Mouse (Mus musculus): ENCODE measurements around the gene Slc5a10. TPM values are rescaled to one million over a fixed set of nuclear protein-coding genes. Genes with fewer than 3 reads are reported as not detected.
A peak's percentile ranks its signal among the peaks of the same experiment; 100 is the strongest.

Slc5a10 gene
- polyA plus RNA-seq, 1 experiment from 2014 or later, result not detected

GRCm38 (mm10) chr11:61671781-61672383 lies 48.7 kb downstream of the Slc5a10 start:
- Histone ChIP-seq H3K27me3 (replicated peaks; ENCODE audit: control insufficient read depth, insufficient read depth, low read length) (no peaks in the 10 kb centered on the region), H3K9me3 (ENCODE audit: control insufficient read depth, low read length) (no peaks in the 10 kb centered on the region), H3K4me3 (ENCODE audit: low read depth, low read length) (no peak overlapping the region), H3K27ac (ENCODE audit: low read depth) (no peak overlapping the region), H3K4me2 (ENCODE audit: low read length) (peak overlapping the region; percentile 20; the same call in 1 of the 2 replicates), H3K36me3 (ENCODE audit: control insufficient read depth, insufficient read depth, low read length) (no peaks in the 10 kb centered on the region), H3K4me1 (replicated peaks; ENCODE audit: control insufficient read depth, insufficient read depth, low read length) (peaks cover 29% of the 10 kb centered on the region), H3K9ac (ENCODE audit: low read length) (0 out of 2 replicates have a peak overlapping the region, but pooled peaks have one; percentile 20)
- no peak for DNase-seq (ENCODE audit: low spot score)
- ATAC-seq (replicated peaks; ENCODE audit: low FRiP score, low TSS enrichment, low read depth), result 0 out of 2 replicates have a peak, but pooled peaks have one; percentile 3
- 47% methylated on average over 19 of the region's 19 CpGs for WGBS

- Histone ChIP-seq H3K27ac (ENCODE audit: low read depth) (no peak overlapping the region), H3K4me3 (ENCODE audit: low read depth, low read length) (no peak overlapping the region), H3K4me1 (replicated peaks; ENCODE audit: control insufficient read depth, insufficient read depth, low read length) (peaks cover 20% of the 10 kb centered on the region), H3K4me2 (ENCODE audit: low read length) (no peak overlapping the region), H3K9ac (ENCODE audit: low read length) (no peak overlapping the region), H3K27me3 (replicated peaks; ENCODE audit: control insufficient read depth, insufficient read depth, low read length) (no peaks in the 10 kb centered on the region), H3K36me3 (ENCODE audit: control insufficient read depth, insufficient read depth, low read length) (no peaks in the 10 kb centered on the region), H3K9me3 (ENCODE audit: control insufficient read depth, low read length) (no peaks in the 10 kb centered on the region)
- ATAC-seq (replicated peaks; ENCODE audit: low FRiP score, low TSS enrichment, low read depth) (no peak), DNase-seq (ENCODE audit: low spot score) (no peak)
- 62% methylated on average over 14 of the region's 14 CpGs for WGBS
Observed at GRCm38 (mm10) chr11:61669492-61670490, 50.8 kb downstream of the Slc5a10 start.

- Histone ChIP-seq H3K4me3 (ENCODE audit: low read depth, low read length) (no peak overlapping the region), H3K9me3 (ENCODE audit: control insufficient read depth, low read length) (no peaks in the 10 kb centered on the region), H3K9ac (ENCODE audit: low read length) (no peak overlapping the region), H3K4me2 (ENCODE audit: low read length) (no peak overlapping the region), H3K36me3 (ENCODE audit: control insufficient read depth, insufficient read depth, low read length) (no peaks in the 10 kb centered on the region), H3K4me1 (replicated peaks; ENCODE audit: control insufficient read depth, insufficient read depth, low read length) (peaks cover 12% of the 10 kb centered on the region), H3K27me3 (replicated peaks; ENCODE audit: control insufficient read depth, insufficient read depth, low read length) (no peaks in the 10 kb centered on the region), H3K27ac (ENCODE audit: low read depth) (no peak overlapping the region)
- DNase-seq (ENCODE audit: low spot score), result no peak
- WGBS, result 81% methylated on average over 5 of the region's 5 CpGs
- ATAC-seq (replicated peaks; ENCODE audit: low FRiP score, low TSS enrichment, low read depth), result no peak
Observed at GRCm38 (mm10) chr11:61667782-61668181, 52.8 kb downstream of the Slc5a10 start.

- no peak overlapping the region for H3K9ac ChIP-seq (ENCODE audit: low read length)
- peaks cover 12% of the 10 kb centered on the region for H3K4me1 ChIP-seq (replicated peaks; ENCODE audit: control insufficient read depth, insufficient read depth, low read length)
- no peaks in the 10 kb centered on the region for H3K27me3 ChIP-seq (replicated peaks; ENCODE audit: control insufficient read depth, insufficient read depth, low read length)
- ATAC-seq (replicated peaks; ENCODE audit: low FRiP score, low TSS enrichment, low read depth), result no peak
- WGBS, result 77% methylated on average over 5 of the region's 5 CpGs
- no peaks in the 10 kb centered on the region for H3K9me3 ChIP-seq (ENCODE audit: control insufficient read depth, low read length)
- H3K4me2 ChIP-seq (ENCODE audit: low read length), result no peak overlapping the region
- no peak for DNase-seq (ENCODE audit: low spot score)
- no peak overlapping the region for H3K27ac ChIP-seq (ENCODE audit: low read depth)
- H3K36me3 ChIP-seq (ENCODE audit: control insufficient read depth, insufficient read depth, low read length), result no peaks in the 10 kb centered on the region
- H3K4me3 ChIP-seq (ENCODE audit: low read depth, low read length), result no peak overlapping the region
Observed at GRCm38 (mm10) chr11:61667248-61667647, 53.4 kb downstream of the Slc5a10 start.

GRCm38 (mm10) chr11:61665991-61666799 lies 54.4 kb downstream of the Slc5a10 start:
- H3K4me3 ChIP-seq (ENCODE audit: low read depth, low read length), result no peak overlapping the region
- no peaks in the 10 kb centered on the region for H3K36me3 ChIP-seq (ENCODE audit: control insufficient read depth, insufficient read depth, low read length)
- 41% methylated on average over 7 of the region's 7 CpGs for WGBS
- H3K27ac ChIP-seq (ENCODE audit: low read depth), result no peak overlapping the region
- H3K9ac ChIP-seq (ENCODE audit: low read length), result no peak overlapping the region
- H3K27me3 ChIP-seq (replicated peaks; ENCODE audit: control insufficient read depth, insufficient read depth, low read length), result no peaks in the 10 kb centered on the region
- H3K9me3 ChIP-seq (ENCODE audit: control insufficient read depth, low read length), result no peaks in the 10 kb centered on the region
- peaks cover 5% of the 10 kb centered on the region; the same call in 1 of the 2 replicates for H3K4me1 ChIP-seq (replicated peaks; ENCODE audit: control insufficient read depth, insufficient read depth, low read length)
- DNase-seq (ENCODE audit: low spot score) (peak; percentile 74), ATAC-seq (replicated peaks; ENCODE audit: low FRiP score, low TSS enrichment, low read depth) (no peak)
- no peak overlapping the region for H3K4me2 ChIP-seq (ENCODE audit: low read length)

GRCm38 (mm10) chr11:61665401-61665800 lies 55.2 kb downstream of the Slc5a10 start:
- Histone ChIP-seq H3K27ac (ENCODE audit: low read depth) (no peak overlapping the region), H3K4me1 (replicated peaks; ENCODE audit: control insufficient read depth, insufficient read depth, low read length) (peaks cover 5% of the 10 kb centered on the region; the same call in 1 of the 2 replicates), H3K9ac (ENCODE audit: low read length) (no peak overlapping the region), H3K9me3 (ENCODE audit: control insufficient read depth, low read length) (no peaks in the 10 kb centered on the region), H3K36me3 (ENCODE audit: control insufficient read depth, insufficient read depth, low read length) (no peaks in the 10 kb centered on the region), H3K27me3 (replicated peaks; ENCODE audit: control insufficient read depth, insufficient read depth, low read length) (no peaks in the 10 kb centered on the region), H3K4me2 (ENCODE audit: low read length) (no peak overlapping the region), H3K4me3 (ENCODE audit: low read depth, low read length) (no peak overlapping the region)
- ATAC-seq (replicated peaks; ENCODE audit: low FRiP score, low TSS enrichment, low read depth) (no peak), DNase-seq (ENCODE audit: low spot score) (no peak)
- WGBS, result 86% methylated on average over 4 of the region's 4 CpGs

- 96% methylated on average over 5 of the region's 5 CpGs for WGBS
- no peaks in the 10 kb centered on the region for H3K9me3 ChIP-seq (ENCODE audit: control insufficient read depth, low read length)
- H3K4me2 ChIP-seq (ENCODE audit: low read length), result no peak overlapping the region
- H3K9ac ChIP-seq (ENCODE audit: low read length), result no peak overlapping the region
- no peaks in the 10 kb centered on the region for H3K4me1 ChIP-seq (replicated peaks; ENCODE audit: control insufficient read depth, insufficient read depth, low read length)
- DNase-seq (ENCODE audit: low spot score), result no peak
- ATAC-seq (replicated peaks; ENCODE audit: low FRiP score, low TSS enrichment, low read depth), result no peak
- H3K27ac ChIP-seq (ENCODE audit: low read depth), result no peak overlapping the region
- no peaks in the 10 kb centered on the region for H3K27me3 ChIP-seq (replicated peaks; ENCODE audit: control insufficient read depth, insufficient read depth, low read length)
- no peak overlapping the region for H3K4me3 ChIP-seq (ENCODE audit: low read depth, low read length)
- H3K36me3 ChIP-seq (ENCODE audit: control insufficient read depth, insufficient read depth, low read length), result no peaks in the 10 kb centered on the region
Observed at GRCm38 (mm10) chr11:61662189-61662588, 58.4 kb downstream of the Slc5a10 start.

- Histone ChIP-seq H3K4me1 (replicated peaks; ENCODE audit: control insufficient read depth, insufficient read depth, low read length) (no peaks in the 10 kb centered on the region), H3K9me3 (ENCODE audit: control insufficient read depth, low read length) (no peaks in the 10 kb centered on the region), H3K36me3 (ENCODE audit: control insufficient read depth, insufficient read depth, low read length) (no peaks in the 10 kb centered on the region), H3K9ac (ENCODE audit: low read length) (no peak overlapping the region), H3K27me3 (replicated peaks; ENCODE audit: control insufficient read depth, insufficient read depth, low read length) (no peaks in the 10 kb centered on the region), H3K4me2 (ENCODE audit: low read length) (no peak overlapping the region), H3K27ac (ENCODE audit: low read depth) (no peak overlapping the region), H3K4me3 (ENCODE audit: low read depth, low read length) (no peak overlapping the region)
- ATAC-seq (replicated peaks; ENCODE audit: low FRiP score, low TSS enrichment, low read depth) (no peak), DNase-seq (ENCODE audit: low spot score) (no peak)
- 68% methylated on average over 7 of the region's 7 CpGs for WGBS
Observed at GRCm38 (mm10) chr11:61660806-61661392, 59.7 kb downstream of the Slc5a10 start.

Measured in intestine, embryonic 14.5 days (tissue).